Mouse (Mus musculus) lung, postnatal 0 days (tissue): ENCODE data around the gene Cyb5r1.

Experiments
- CTCF ChIP-seq: IDR thresholded peaks from 2 replicates; pipeline ENCODE4 v1.5.1; 2016; ENCODE audit warnings: antibody characterized with exemption, mild to moderate bottlenecking
- EP300 ChIP-seq: IDR thresholded peaks from 2 replicates; pipeline ENCODE4 v1.6.1; 2016; ENCODE audit warnings: antibody characterized with exemption, mild to moderate bottlenecking, control low read depth

GRCm38 (mm10) chr1:134360656-134361055 lies 44.7 kb upstream of the Cyb5r1 start:
- TF ChIP-seq EP300 (no peak), CTCF (no peak)
